ENCODE assay signal across 20 mouse cellular contexts in the genomic region with DNA sequence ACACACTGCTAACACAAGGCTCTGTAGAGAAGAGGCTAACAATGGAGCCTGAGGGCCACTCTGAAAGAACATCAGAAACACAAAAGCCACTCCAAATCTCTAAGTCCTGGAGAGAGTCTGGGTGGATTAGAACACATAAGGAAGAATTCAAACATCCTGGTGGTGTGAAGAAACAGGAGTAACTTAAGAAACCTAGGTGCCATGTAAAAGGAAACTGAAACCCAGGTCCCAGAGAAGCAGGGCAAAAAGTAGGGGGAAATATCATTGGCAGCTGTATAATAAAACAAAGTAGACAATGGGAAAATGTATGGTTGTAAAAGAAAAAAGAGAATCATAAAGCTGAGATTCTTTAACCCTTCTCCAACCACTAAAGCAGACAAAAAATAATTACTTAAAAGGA. TPM values are rescaled to one million over a fixed set of nuclear protein-coding genes. Genes with fewer than 3 reads are reported as not detected.
DNase-seq lines count a peak whose midpoint lies in the region; ATAC-seq and TF ChIP-seq lines count a peak whose summit lies in the region.
"Had no signal": no experiment of that assay in that cellular context is flagged by ENCODE, and none has a peak within 500 bp of the region (broad histone marks: within the 10 kb centered on the region; RNA-seq: fewer than 3 reads in every experiment).

No protein-coding gene starts in this region.

- H3K4me3 ChIP-seq in lung, adult 2 months (replicated peaks; ENCODE audit: extremely low read depth, low read depth, low read length): no peak overlapping the region
- H3K4me3 ChIP-seq: forebrain, embryonic 10.5 days; forebrain, embryonic 13.5 days; gastrocnemius, adult 2 months had no signal

- H3K4me1 ChIP-seq in lung, adult 2 months (ENCODE audit: control insufficient read depth, insufficient read depth, low read length): peaks cover 12% of the 10 kb centered on the region
- H3K4me1 ChIP-seq: forebrain, embryonic 13.5 days had no signal

- no peak for TF ChIP-seq POLR2A in lung, adult 2 months (IDR thresholded peaks at IDR 0.05; ENCODE audit: borderline replicate concordance, extremely low read depth, low read depth, low read length)

- DNase-seq in R1 (ENCODE audit: low read depth, low spot score): peak; percentile 31
- no peak for DNase-seq in lung, adult 2 months
- DNase-seq in spleen, adult 18-20 months: no peak
- DNase-seq in gastrocnemius, adult 18-20 months (ENCODE audit: low spot score): no peak
- DNase-seq: adrenal gland, postnatal 10 days; adrenal gland, postnatal 36 days; cerebellum, adult 18-20 months; cerebellum, adult 9-10 months; cerebellum, postnatal 14 days; gastrocnemius, adult 2 months; gastrocnemius, postnatal 14 days; heart, postnatal 10 days; heart, postnatal 4 days had no signal

- peak; percentile 71 for ATAC-seq in CD4-positive, CD25-positive, alpha-beta regulatory T cell, adult 4 months
- ATAC-seq in inflammation-experienced regulatory T-cells, adult 6 months: peak; percentile 58
- ATAC-seq: forebrain, embryonic 13.5 days; forebrain, embryonic 16.5 days; hindbrain, postnatal 0 days; intestine, embryonic 16.5 days had no signal

- no peak for TF ChIP-seq CTCF in lung, adult 2 months (IDR thresholded peaks at IDR 0.05; ENCODE audit: insufficient read depth, low read length)

RNA-seq across cellular contexts. Expression of a gene that starts 12.8 kb away (rescaled TPM):
- polyA plus RNA-seq in CD4-positive, CD25-positive, alpha-beta regulatory T cell, adult 4 months (2017; shearing (Covaris generic)): 10 to 100 TPM in 1 of 2 experiments, 1 to 10 TPM in 1; 9.9 to 11.3 TPM
- 10 to 100 TPM; 11.4 to 12.0 (median 11.9) TPM for polyA plus RNA-seq in inflammation-experienced regulatory T-cells, adult 6 months (2017; shearing (Covaris generic))
- 52.6 and 52.8 TPM in 2 replicates for polyA plus RNA-seq in lung, adult 2 months (2012; rRNA removed)
- 100 to 1,000 TPM in 1 of 2 experiments, 10 to 100 TPM in 1; 87.3 to 105 TPM for total RNA-seq in gastrocnemius, adult 18-20 months (2021)
